Mouse (Mus musculus) embryonic fibroblast, embryonic 13.5 days (primary cell): ENCODE data around the gene Slc8a1.

Experiments
- CTCF ChIP-seq: IDR thresholded peaks from 2 replicates; pipeline ENCODE4 v1.5.1; 2011; ENCODE audit warnings: mild to moderate bottlenecking, control low read depth, low read length, moderate library complexity, borderline replicate concordance; ENCODE audit not compliant: insufficient read depth
- POLR2A ChIP-seq: IDR thresholded peaks from 2 replicates; pipeline ENCODE4 v1.6.1; 2011; ENCODE audit warnings: low read depth, mild to moderate bottlenecking, control low read depth, low read length, moderate library complexity

- TF ChIP-seq POLR2A = no peak
- no peak for TF ChIP-seq CTCF
Measured at GRCm38 (mm10) chr17:81579728-81580425, 158.3 kb downstream of the Slc8a1 start.
